Mouse (Mus musculus) adrenal gland, adult 10 weeks (tissue): ENCODE data around the gene Vmn1r180. TPM values are rescaled to one million over a fixed set of nuclear protein-coding genes. Genes with fewer than 3 reads are reported as not detected.

ENCODE experiments used
- polyA plus RNA-seq: library from polyadenylated mRNA; stranded (reverse); fragments of 350-450 nt; fragmentation: Illumina TruSeq; extraction: RNeasy Lipid Tissue Mini Kit (QIAGEN cat#74804); gene quantifications from one replicate; pipeline ENCODE4 v1.2.3, GENCODE M21; 2014; ENCODE audit warnings: low read depth, low replicate concordance

The Vmn1r180 gene
- polyA plus RNA-seq: not detected

GRCm38 (mm10) chr7:23950332-23950731 lies at the start of gene Vmn1r180:
Vmn1r180 (plus strand) TSS chr7:23950632.

GRCm38 (mm10) chr7:23926678-23927077 lies 23.8 kb upstream of the Vmn1r180 start, which contains the start of gene Vmn1r179:
Vmn1r179 (plus strand) TSS chr7:23926978.

GRCm38 (mm10) chr7:23974315-23974714 lies 23.9 kb downstream of the Vmn1r180 start, which contains the start of gene Vmn1r181:
Vmn1r181 (plus strand) TSS chr7:23974615.

GRCm38 (mm10) chr7:24001391-24001790 lies 51.0 kb downstream of the Vmn1r180 start, which contains the start of gene V1rd19:
V1rd19 (plus strand) TSS chr7:24001691.

Other genes with a start within 250 kb of the Vmn1r180 start
- gene Vmn1r173, start 249.9 kb upstream of the Vmn1r180 start, polyA plus RNA-seq: not detected
- gene Vmn1r174, start 198.4 kb upstream of the Vmn1r180 start, polyA plus RNA-seq: not detected
- gene Vmn1r175, start 140.0 kb upstream of the Vmn1r180 start, polyA plus RNA-seq: not detected
- not detected for gene Vmn1r176, start 113.3 kb upstream of the Vmn1r180 start, polyA plus RNA-seq
- not detected for gene Vmn1r177, start 84.2 kb upstream of the Vmn1r180 start, polyA plus RNA-seq
- not detected for gene Vmn1r178, start 58.6 kb upstream of the Vmn1r180 start, polyA plus RNA-seq
- not detected for gene Vmn1r179, start 23.7 kb upstream of the Vmn1r180 start, polyA plus RNA-seq
- gene Vmn1r181, start 24.0 kb downstream of the Vmn1r180 start, polyA plus RNA-seq: not detected
- gene V1rd19, start 51.1 kb downstream of the Vmn1r180 start, polyA plus RNA-seq: not detected
- gene Vmn1r183, start 102.6 kb downstream of the Vmn1r180 start, polyA plus RNA-seq: not detected
- 16.9 TPM for gene Zfp180, start 131.3 kb downstream of the Vmn1r180 start, polyA plus RNA-seq
- 2.1 TPM for gene Zfp112, start 161.7 kb downstream of the Vmn1r180 start, polyA plus RNA-seq
- gene Zfp235, start 183.5 kb downstream of the Vmn1r180 start, polyA plus RNA-seq: 5.2 TPM
- 0.41 TPM for gene Zfp114, start 224.4 kb downstream of the Vmn1r180 start, polyA plus RNA-seq